Mouse (Mus musculus) heart, postnatal 0 days (tissue): Measurements from ENCODE around the gene Acads. TPM values are rescaled to one million over a fixed set of nuclear protein-coding genes. Genes with fewer than 3 reads are reported as not detected.
A peak's percentile ranks its signal among the peaks of the same experiment; 100 is the strongest.
"Not testable (repeated sequence)": the region's sequence is repeated elsewhere in the genome, so short reads cannot be mapped to it uniquely, and the experiment has no call there.

Source experiments
- ATAC-seq: fragments of 200-750 bp; cut with Nextera tagmentation; 2 replicates; pipeline ENCODE4 v1.8.0; 2017; ENCODE audit warnings: low read depth, moderate number of reproducible peaks, moderate library complexity; ENCODE audit not compliant: insufficient read depth
- DNase-seq: peaks from one replicate; pipeline ENCODE4 v3.0.0-alpha.2; 2016; ENCODE audit warnings: low spot score
- H3K27ac ChIP-seq: fragments of 300-500 bp; sonication (generic); 2 replicates; pipeline ENCODE4 v1.5.1; 2014; ENCODE audit warnings: low read depth, mild to moderate bottlenecking
- H3K27me3 ChIP-seq: fragments of 300-500 bp; sonication (generic); 2 replicates; pipeline ENCODE4 v1.6.1; 2014; ENCODE audit warnings: low read length, mixed read lengths; ENCODE audit not compliant: control insufficient read depth, insufficient read depth
- H3K36me3 ChIP-seq: fragments of 300-500 bp; sonication (generic); replicated peaks from 2 replicates; pipeline ENCODE4 v1.6.1; 2014; ENCODE audit warnings: low read length, mixed read lengths; ENCODE audit not compliant: control insufficient read depth, insufficient read depth
- H3K4me1 ChIP-seq: fragments of 300-500 bp; sonication (generic); 2 replicates; pipeline ENCODE4 v1.6.1; 2014; ENCODE audit warnings: antibody characterized with exemption; ENCODE audit not compliant: control insufficient read depth, insufficient read depth
- H3K4me2 ChIP-seq: fragments of 300-500 bp; sonication (generic); 2 replicates; pipeline ENCODE4 v1.6.1; 2014; ENCODE audit warnings: low read depth, mild to moderate bottlenecking, low read length, moderate library complexity
- H3K4me3 ChIP-seq: fragments of 300-500 bp; sonication (generic); 2 replicates; pipeline ENCODE4 v1.5.1; 2014; ENCODE audit warnings: low read depth, low read length
- H3K9ac ChIP-seq: fragments of 300-500 bp; sonication (generic); replicated peaks from 2 replicates; pipeline ENCODE4 v1.6.1; 2014; ENCODE audit warnings: low read depth, low read length, mixed read lengths
- H3K9me3 ChIP-seq: fragments of 300-500 bp; sonication (generic); replicated peaks from 2 replicates; pipeline ENCODE4 v1.6.1; 2016; ENCODE audit warnings: low read length; ENCODE audit not compliant: control insufficient read depth
- CTCF ChIP-seq: IDR thresholded peaks from 2 replicates; pipeline ENCODE4 v1.5.1; 2016; ENCODE audit warnings: antibody characterized with exemption, control low read depth, low read depth
- EP300 ChIP-seq: IDR thresholded peaks from 2 replicates; pipeline ENCODE4 v1.6.1; 2016; ENCODE audit warnings: antibody characterized with exemption, low read depth
- WGBS: fragments of 180-500 bp; shearing (Covaris S2); extraction: QIAGEN DNeasy Blood & Tissue Kit; methylation state at CpG from one replicate; pipeline ENCODE4 v1.1.7; 2014; 5-methylcytosine and 5-hydroxymethylcytosine counted together
- polyA plus RNA-seq: library from polyadenylated mRNA; unstranded; fragments of >200 nt; fragmentation: Nextera tagmentation; extraction: Ambion mirVana; gene quantifications from 2 replicates; pipeline ENCODE4 v1.2.1, GENCODE M21; 2015
- total RNA-seq: library from RNA; depleted of rRNA; stranded (reverse); fragments of >200 nt; gene quantifications from 2 replicates; pipeline ENCODE4 v1.2.3, GENCODE M21; 2014; ENCODE audit warnings: low replicate concordance

Acads gene
- total and polyA plus RNA-seq, 2 experiments from 2014 or later, result 208 to 288 TPM

GRCm38 (mm10) chr5:115074749-115075148, 44.4 kb downstream of the Acads start:
- no peaks in the 10 kb centered on the region for H3K9me3 ChIP-seq
- H3K4me1 ChIP-seq, result peaks cover 14% of the 10 kb centered on the region
- H3K27ac ChIP-seq, result no peak overlapping the region
- H3K27me3 ChIP-seq, result no peaks in the 10 kb centered on the region
- peaks cover 9% of the 10 kb centered on the region; the same call in 1 of the 2 replicates for H3K36me3 ChIP-seq
- WGBS, result 68% methylated on average over 4 of the region's 4 CpGs
- ATAC-seq, result no peak
- TF ChIP-seq CTCF (no peak), EP300 (no peak)
- H3K4me3 ChIP-seq, result no peak overlapping the region
- no peak overlapping the region for H3K9ac ChIP-seq
- no peak for DNase-seq
- H3K4me2 ChIP-seq, result no peak overlapping the region

GRCm38 (mm10) chr5:115073306-115073705, 45.8 kb downstream of the Acads start:
- H3K9ac ChIP-seq, H3K4me2 ChIP-seq, H3K27me3 ChIP-seq, H3K36me3 ChIP-seq, DNase-seq, ATAC-seq, H3K9me3 ChIP-seq, H3K4me3 ChIP-seq, H3K27ac ChIP-seq: not testable (repeated sequence)
- peaks cover 17% of the 10 kb centered on the region for H3K4me1 ChIP-seq
- 81% methylated on average over 8 of the region's 8 CpGs for WGBS

GRCm38 (mm10) chr5:115072143-115072542, 47.0 kb downstream of the Acads start:
- peaks cover 19% of the 10 kb centered on the region for H3K4me1 ChIP-seq
- ATAC-seq (peak; percentile 36; the same call in 1 of the 2 replicates), DNase-seq (no peak)
- no peaks in the 10 kb centered on the region for H3K9me3 ChIP-seq
- no peak for TF ChIP-seq EP300
- TF ChIP-seq CTCF, result no peak
- H3K27ac ChIP-seq, result no peak overlapping the region
- H3K9ac ChIP-seq, result no peak overlapping the region
- no peak overlapping the region for H3K4me3 ChIP-seq
- 76% methylated on average over 7 of the region's 7 CpGs for WGBS
- peaks cover 9% of the 10 kb centered on the region; the same call in 1 of the 2 replicates for H3K36me3 ChIP-seq
- no peaks in the 10 kb centered on the region for H3K27me3 ChIP-seq
- H3K4me2 ChIP-seq, result no peak overlapping the region

DNA sequence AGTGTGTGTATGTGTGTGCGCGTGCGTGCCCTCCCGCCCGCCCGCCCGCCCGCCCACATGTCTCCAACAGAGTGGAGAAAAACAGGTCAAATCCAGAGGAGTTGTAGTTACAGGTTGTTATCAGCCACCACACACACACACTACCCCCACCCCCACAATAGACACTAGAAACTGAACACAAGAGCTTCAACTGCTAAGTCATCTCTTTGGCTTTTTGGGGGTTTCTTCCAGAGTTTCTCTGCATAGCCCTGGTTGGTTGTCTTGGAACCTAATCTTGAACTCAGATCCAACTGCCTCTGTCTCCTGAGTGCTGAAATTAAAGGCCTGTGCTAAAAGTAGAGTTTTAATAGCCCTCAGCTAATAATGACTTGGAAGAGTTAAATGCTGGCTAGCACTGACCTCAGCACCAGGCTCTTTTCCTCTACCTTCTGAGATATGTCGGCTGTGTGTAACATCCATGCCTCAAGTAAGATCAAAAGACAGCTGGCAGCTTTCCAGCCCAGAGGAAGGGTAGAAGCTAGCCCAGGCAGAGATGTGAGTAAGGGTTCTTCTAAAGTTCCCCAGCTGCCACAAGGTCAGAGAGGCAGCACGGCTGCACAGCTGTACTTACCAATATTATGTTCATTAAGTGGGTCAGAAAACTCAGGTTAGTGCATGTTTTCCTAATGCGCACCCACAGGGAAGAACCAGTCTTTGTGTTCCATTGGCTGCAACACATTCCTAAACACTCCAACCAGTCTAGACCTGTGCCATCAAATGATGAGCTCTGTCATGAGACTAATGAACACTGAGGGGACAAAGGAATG, 47.8 kb downstream of the Acads start:
- no peak overlapping the region for H3K4me3 ChIP-seq
- no peak for ATAC-seq
- no peaks in the 10 kb centered on the region for H3K27me3 ChIP-seq
- TF ChIP-seq CTCF (no peak), EP300 (no peak)
- H3K9me3 ChIP-seq, result no peaks in the 10 kb centered on the region
- WGBS, result 81% methylated on average over 11 of the region's 11 CpGs
- no peak overlapping the region for H3K9ac ChIP-seq
- peaks cover 9% of the 10 kb centered on the region; the same call in 1 of the 2 replicates for H3K36me3 ChIP-seq
- no peak overlapping the region for H3K27ac ChIP-seq
- H3K4me1 ChIP-seq, result peaks cover 21% of the 10 kb centered on the region
- no peak for DNase-seq
- no peak overlapping the region for H3K4me2 ChIP-seq

DNA sequence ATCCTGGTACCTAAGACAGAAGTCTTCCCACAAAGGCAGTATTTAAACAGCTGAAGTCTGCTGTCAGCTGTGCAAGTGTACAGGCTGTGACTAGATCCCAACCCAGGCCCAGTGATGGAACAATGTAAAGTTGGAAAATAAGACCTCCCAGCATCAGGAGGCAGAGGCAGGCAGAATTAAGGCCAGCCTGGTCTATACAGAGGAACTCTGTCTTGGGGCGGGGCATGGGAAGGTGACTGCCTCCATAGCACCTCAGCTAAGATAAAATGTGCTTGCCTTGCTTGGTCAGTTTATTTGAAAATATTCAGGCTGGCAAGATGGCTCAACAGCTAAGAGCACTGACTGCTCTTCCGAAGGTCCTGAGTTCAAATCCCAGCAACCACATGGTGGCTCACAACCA, 48.7 kb downstream of the Acads start:
- no peak overlapping the region for H3K9ac ChIP-seq
- no peak overlapping the region for H3K4me2 ChIP-seq
- peaks cover 8% of the 10 kb centered on the region; the same call in 1 of the 2 replicates for H3K36me3 ChIP-seq
- peaks cover 28% of the 10 kb centered on the region for H3K4me1 ChIP-seq
- H3K9me3 ChIP-seq, result no peaks in the 10 kb centered on the region
- no peak for TF ChIP-seq CTCF
- no peak for TF ChIP-seq EP300
- no peak overlapping the region for H3K4me3 ChIP-seq
- H3K27me3 ChIP-seq, result no peaks in the 10 kb centered on the region
- no peak for DNase-seq
- H3K27ac ChIP-seq, result no peak overlapping the region
- WGBS, result 100% methylated on average over 2 of the region's 2 CpGs
- no peak for ATAC-seq
